Mouse (Mus musculus) spleen, adult 18-20 months (tissue): ENCODE data around the gene Serpina1e.
"Not testable (repeated sequence)": the region's sequence is repeated elsewhere in the genome, so short reads cannot be mapped to it uniquely, and the experiment has no call there.

Source experiments
- DNase-seq, 2 experiments: peaks; one replicate each; pipeline ENCODE4 v3.0.0; 2022; ENCODE audit warnings: mixed read lengths in 2 of 2

The Serpina1e gene

GRCm38 (mm10) chr12:103962337-103962736 lies 3.6 kb upstream of the Serpina1e start:
- DNase-seq, result no peak

- DNase-seq, result no peak
These were observed 2.9 kb upstream of the Serpina1e start for GRCm38 (mm10) chr12:103961716-103962115.

GRCm38 (mm10) chr12:103956555-103956954 lies 2.2 kb downstream of the Serpina1e start:
- not testable (repeated sequence) for DNase-seq

DNA sequence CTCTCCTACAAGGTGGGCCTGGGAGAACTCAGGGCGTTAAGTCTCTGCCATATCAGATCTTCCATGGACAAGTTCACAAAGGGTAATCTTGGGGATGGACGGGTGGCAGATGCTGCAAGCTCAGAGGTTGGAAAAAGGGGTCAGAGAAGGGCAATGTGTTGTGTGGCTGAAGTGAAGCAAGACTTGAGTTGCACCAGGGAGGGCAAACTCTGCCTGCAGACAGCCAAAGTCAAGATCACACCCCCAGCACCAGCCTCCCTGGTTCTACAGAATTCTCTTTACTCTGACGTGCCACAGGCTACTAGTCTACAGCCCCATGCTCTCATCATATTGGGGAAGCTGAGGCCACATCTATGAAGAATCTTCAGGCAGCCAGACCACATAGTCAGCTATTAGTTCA lies 5.8 kb downstream of the Serpina1e start:
- DNase-seq, result not testable (repeated sequence)

DNA sequence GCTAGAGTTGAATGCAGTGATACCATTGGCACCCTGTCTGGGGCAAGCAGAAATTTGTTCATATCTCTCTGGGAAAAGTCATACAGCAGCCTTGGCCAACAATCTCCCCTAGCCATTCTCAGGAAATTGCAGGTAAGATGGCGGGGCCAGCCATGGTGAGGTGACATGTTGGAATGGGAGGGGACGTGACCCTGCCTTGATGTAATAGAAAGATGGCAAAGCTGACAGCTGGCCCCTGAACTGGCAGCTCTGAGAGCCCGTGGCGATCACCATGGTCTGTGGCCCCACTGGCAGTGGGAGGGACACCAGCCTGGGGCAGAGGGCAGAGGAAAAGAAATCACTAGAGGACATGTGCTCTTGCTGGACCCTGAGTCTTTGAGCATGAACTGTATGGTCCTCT lies 12.5 kb downstream of the Serpina1e start:
- DNase-seq, result no peak

GRCm38 (mm10) chr12:103909181-103909580 lies 49.6 kb downstream of the Serpina1e start:
- not testable (repeated sequence) for DNase-seq

DNA sequence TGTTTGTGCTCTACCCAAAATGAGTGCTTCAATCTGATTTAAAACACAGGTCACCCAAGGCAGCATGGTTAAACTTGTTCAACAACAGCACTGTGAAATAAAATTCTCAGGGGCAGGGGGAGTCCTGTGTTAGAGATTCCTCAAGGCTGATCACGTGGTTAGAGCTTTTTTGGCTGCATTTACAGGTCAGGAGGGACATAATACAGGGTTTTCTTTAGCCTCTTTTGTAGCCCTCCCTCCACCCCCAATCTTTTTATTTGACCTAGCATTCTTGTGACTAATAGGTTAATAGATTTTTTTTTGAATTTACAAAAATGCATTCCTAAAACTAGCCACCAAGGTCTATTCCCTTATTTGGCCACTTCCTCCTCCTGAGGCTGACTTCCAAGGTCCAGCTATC lies 51.0 kb downstream of the Serpina1e start:
- DNase-seq, result not testable (repeated sequence)

DNA sequence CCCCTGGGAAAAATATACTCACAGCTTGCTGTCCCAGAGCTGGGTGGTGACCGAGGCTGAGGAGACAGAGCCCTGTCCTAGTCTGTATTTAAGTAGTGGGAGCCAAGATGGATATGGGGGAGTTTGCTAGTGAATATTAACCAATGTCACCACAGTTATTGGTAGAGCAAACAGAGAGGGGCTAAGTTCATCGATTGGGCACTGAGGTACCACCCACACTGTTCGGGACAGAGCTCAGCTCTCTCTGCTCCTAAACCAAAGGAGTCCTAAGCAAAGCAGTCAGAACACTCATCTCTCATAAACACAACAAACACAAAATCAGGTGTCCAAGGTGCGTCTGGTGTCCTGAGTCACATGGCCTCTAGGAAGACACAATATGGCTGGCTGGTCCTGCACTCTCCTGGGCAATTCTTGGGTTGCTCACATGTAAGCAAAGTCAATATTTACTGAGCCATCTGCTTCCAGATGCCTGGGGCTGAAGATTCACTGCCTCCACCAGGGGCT lies 53.9 kb downstream of the Serpina1e start, which contains the start of gene Serpina1c:
TSS of gene Serpina1c (minus strand) at position 51 of the 504 bp plus-strand sequence.
- DNase-seq, result not testable (repeated sequence)

GRCm38 (mm10) chr12:103901929-103902328 lies 56.8 kb downstream of the Serpina1e start:
- not testable (repeated sequence) for DNase-seq
